Mouse (Mus musculus): ENCODE measurements around the gene Olfr1427. TPM values are rescaled to one million over a fixed set of nuclear protein-coding genes. Genes with fewer than 3 reads are reported as not detected.

Olfr1427 gene
- total and polyA plus RNA-seq, 2 experiments: not detected

Other genes with a start within 250 kb of the Olfr1427 start
- gene Olfr1418, start 242.3 kb downstream of the Olfr1427 start, total RNA-seq (2014; rRNA removed): not detected in 2 replicates
- gene Olfr1418, start 242.3 kb downstream of the Olfr1427 start, polyA plus RNA-seq (2012; rRNA removed): not detected in 2 replicates
- gene Olfr1419, start 228.2 kb downstream of the Olfr1427 start, total RNA-seq (2014; rRNA removed): not detected in 2 replicates
- gene Olfr1419, start 228.2 kb downstream of the Olfr1427 start, polyA plus RNA-seq (2012; rRNA removed): not detected in 2 replicates
- gene Olfr1420, start 216.8 kb downstream of the Olfr1427 start, total RNA-seq (2014; rRNA removed): not detected in 2 replicates
- gene Olfr1420, start 216.8 kb downstream of the Olfr1427 start, polyA plus RNA-seq (2012; rRNA removed): not detected in 2 replicates
- 2.8 and 4.4 TPM in 2 replicates for gene Patl1, start 190.9 kb downstream of the Olfr1427 start, total RNA-seq (2014; rRNA removed)
- gene Patl1, start 190.9 kb downstream of the Olfr1427 start, polyA plus RNA-seq (2012; rRNA removed): 7.9 and 8.1 TPM in 2 replicates
- 22.8 and 27.9 TPM in 2 replicates for gene Osbp, start 137.4 kb downstream of the Olfr1427 start, total RNA-seq (2014; rRNA removed)
- 13.4 and 14.1 TPM in 2 replicates for gene Osbp, start 137.4 kb downstream of the Olfr1427 start, polyA plus RNA-seq (2012; rRNA removed)
- gene Olfr1423, start 62.0 kb downstream of the Olfr1427 start, total RNA-seq (2014; rRNA removed): not detected in 2 replicates
- not detected in 2 replicates for gene Olfr1423, start 62.0 kb downstream of the Olfr1427 start, polyA plus RNA-seq (2012; rRNA removed)
- not detected in 2 replicates for gene Olfr1424, start 40.7 kb downstream of the Olfr1427 start, total RNA-seq (2014; rRNA removed)
- gene Olfr1424, start 40.7 kb downstream of the Olfr1427 start, polyA plus RNA-seq (2012; rRNA removed): not detected in 2 replicates
- gene Olfr1425, start 25.6 kb downstream of the Olfr1427 start, total RNA-seq (2014; rRNA removed): not detected in 2 replicates
- not detected in 2 replicates for gene Olfr1425, start 25.6 kb downstream of the Olfr1427 start, polyA plus RNA-seq (2012; rRNA removed)
- not detected in 2 replicates for gene Olfr1426, start 11.3 kb downstream of the Olfr1427 start, total RNA-seq (2014; rRNA removed)
- not detected in 2 replicates for gene Olfr1426, start 11.3 kb downstream of the Olfr1427 start, polyA plus RNA-seq (2012; rRNA removed)
- gene Olfr1428, start 12.6 kb upstream of the Olfr1427 start, total RNA-seq (2014; rRNA removed): not detected in 2 replicates
- not detected in 2 replicates for gene Olfr1428, start 12.6 kb upstream of the Olfr1427 start, polyA plus RNA-seq (2012; rRNA removed)
- gene Olfr76, start 19.9 kb upstream of the Olfr1427 start, total RNA-seq (2014; rRNA removed): not detected in 2 replicates
- gene Olfr76, start 19.9 kb upstream of the Olfr1427 start, polyA plus RNA-seq (2012; rRNA removed): not detected in 2 replicates
- not detected in 2 replicates for gene Olfr1555-ps1, start 66.8 kb upstream of the Olfr1427 start, total RNA-seq (2014; rRNA removed)
- gene Olfr1555-ps1, start 66.8 kb upstream of the Olfr1427 start, polyA plus RNA-seq (2012; rRNA removed): not detected in 2 replicates
- gene Olfr1431, start 97.3 kb upstream of the Olfr1427 start, total RNA-seq (2014; rRNA removed): not detected in 2 replicates
- not detected in 2 replicates for gene Olfr1431, start 97.3 kb upstream of the Olfr1427 start, polyA plus RNA-seq (2012; rRNA removed)
- not detected in 2 replicates for gene Olfr1432, start 129.3 kb upstream of the Olfr1427 start, total RNA-seq (2014; rRNA removed)
- gene Olfr1432, start 129.3 kb upstream of the Olfr1427 start, polyA plus RNA-seq (2012; rRNA removed): not detected in 2 replicates
- gene Olfr262, start 138.3 kb upstream of the Olfr1427 start, total RNA-seq (2014; rRNA removed): not detected in 2 replicates
- gene Olfr262, start 138.3 kb upstream of the Olfr1427 start, polyA plus RNA-seq (2012; rRNA removed): not detected in 2 replicates
- not detected in 2 replicates for gene Olfr235, start 157.7 kb upstream of the Olfr1427 start, total RNA-seq (2014; rRNA removed)
- gene Olfr235, start 157.7 kb upstream of the Olfr1427 start, polyA plus RNA-seq (2012; rRNA removed): not detected in 2 replicates
- not detected in 2 replicates for gene Olfr1434, start 176.5 kb upstream of the Olfr1427 start, total RNA-seq (2014; rRNA removed)
- gene Olfr1434, start 176.5 kb upstream of the Olfr1427 start, polyA plus RNA-seq (2012; rRNA removed): not detected in 2 replicates
- gene Olfr1436, start 195.8 kb upstream of the Olfr1427 start, total RNA-seq (2014; rRNA removed): not detected in 2 replicates
- gene Olfr1436, start 195.8 kb upstream of the Olfr1427 start, polyA plus RNA-seq (2012; rRNA removed): not detected in 2 replicates
- gene Olfr1437, start 221.8 kb upstream of the Olfr1427 start, total RNA-seq (2014; rRNA removed): not detected in 2 replicates
- gene Olfr1437, start 221.8 kb upstream of the Olfr1427 start, polyA plus RNA-seq (2012; rRNA removed): not detected in 2 replicates
- gene Olfr1438-ps1, start 232.6 kb upstream of the Olfr1427 start, total RNA-seq (2014; rRNA removed): not detected in 2 replicates
- not detected in 2 replicates for gene Olfr1438-ps1, start 232.6 kb upstream of the Olfr1427 start, polyA plus RNA-seq (2012; rRNA removed)